ENCODE assay signal across 8 mouse cellular contexts in the genomic region with DNA sequence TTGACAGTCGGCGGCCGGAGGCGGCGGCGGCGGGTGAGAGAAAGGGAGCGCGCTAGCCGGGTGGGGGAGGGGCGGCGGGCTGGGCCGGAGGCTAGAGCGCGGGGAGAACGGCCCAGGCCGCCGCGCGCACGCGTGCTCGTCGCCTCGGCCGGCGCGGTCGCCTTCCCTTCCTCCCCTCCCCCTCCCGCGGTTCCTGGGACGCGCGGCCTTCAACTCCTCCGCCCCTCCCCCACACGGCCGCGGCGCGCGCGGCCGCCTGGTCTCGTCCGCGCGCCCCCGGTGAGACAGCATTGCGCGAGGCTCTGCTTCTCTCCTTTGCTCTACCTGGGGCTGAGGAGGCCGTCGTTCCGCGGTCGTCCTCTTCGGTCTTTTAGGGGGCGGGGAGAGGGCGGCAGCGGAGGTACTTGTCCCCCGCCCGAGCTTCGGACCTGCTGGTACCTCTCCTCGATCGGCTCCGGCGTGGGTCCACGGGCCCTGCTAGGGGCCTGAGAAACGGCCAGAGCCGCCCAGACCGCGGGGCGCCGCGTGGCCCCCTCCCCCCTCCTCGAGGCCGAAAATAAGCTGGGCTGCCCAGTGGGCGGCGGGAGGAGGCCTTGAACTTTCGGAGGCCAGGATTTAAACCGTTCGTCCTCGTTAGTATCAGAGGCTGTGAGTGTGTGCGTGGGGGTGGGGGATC. TPM values are rescaled to one million over a fixed set of nuclear protein-coding genes. Genes with fewer than 3 reads are reported as not detected.
DNase-seq lines count a peak whose midpoint lies in the region; ATAC-seq and TF ChIP-seq lines count a peak whose summit lies in the region.

No protein-coding gene starts in this region.

- H3K27ac ChIP-seq in embryonic facial prominence, embryonic 12.5 days = peak overlapping the region; percentile 97
- peak overlapping the region; percentile 95 for H3K27ac ChIP-seq in heart, postnatal 0 days (ENCODE audit: low read depth)

- intact Hi-C loops in left cerebral cortex, postnatal 10 days (cut with DNase I) = no loop called here

- TF ChIP-seq EP300 in heart, postnatal 0 days (IDR thresholded peaks at IDR 0.05; ENCODE audit: low read depth) = no peak

- H3K9me3 ChIP-seq in embryonic facial prominence, embryonic 12.5 days = no peaks in the 10 kb centered on the region
- peaks cover 5% of the 10 kb centered on the region; the same call in 1 of the 2 replicates for H3K9me3 ChIP-seq in heart, postnatal 0 days (replicated peaks; ENCODE audit: control insufficient read depth, low read length)

- peak overlapping the region; percentile 70 for H3K4me2 ChIP-seq in embryonic facial prominence, embryonic 12.5 days (replicated peaks)
- H3K4me2 ChIP-seq in heart, postnatal 0 days (ENCODE audit: low read depth, low read length) = peak overlapping the region; percentile 80

- DNase-seq in Muller cell, postnatal 12 days (ENCODE audit: inconsistent ontology term) = peak; percentile 92
- peak; percentile 71 to 72 for DNase-seq in adrenal gland, postnatal 4 days (ENCODE audit: low spot score in 2 of 2)
- peak; percentile 78 for DNase-seq in heart, postnatal 0 days (ENCODE audit: low spot score)
- peak; percentile 36 to 91 for DNase-seq in left cerebral cortex, postnatal 10 days (ENCODE audit: extremely low spot score in 1 of 2, low spot score in 2 of 2)
- DNase-seq in right cerebral cortex, postnatal 36 days (ENCODE audit: low spot score in 2 of 2) = peak; percentile 43 to 49

- H3K9ac ChIP-seq in embryonic facial prominence, embryonic 12.5 days = peak overlapping the region; percentile 98
- H3K9ac ChIP-seq in heart, postnatal 0 days (replicated peaks; ENCODE audit: low read depth, low read length) = peak overlapping the region; percentile 86

- TF ChIP-seq CTCF in heart, postnatal 0 days (IDR thresholded peaks at IDR 0.05; ENCODE audit: low read depth) = no peak

- peak overlapping the region; percentile 99 for H3K4me3 ChIP-seq in embryonic facial prominence, embryonic 12.5 days
- peak overlapping the region; percentile 91 for H3K4me3 ChIP-seq in heart, postnatal 0 days (ENCODE audit: low read depth, low read length)

- H3K27me3 ChIP-seq in embryonic facial prominence, embryonic 12.5 days = no peaks in the 10 kb centered on the region
- no peaks in the 10 kb centered on the region for H3K27me3 ChIP-seq in heart, postnatal 0 days (ENCODE audit: control insufficient read depth, insufficient read depth, low read length)

- under 1% methylated on average over 56 of the region's 83 CpGs for WGBS in embryonic facial prominence, embryonic 12.5 days
- WGBS in heart, postnatal 0 days = 0% methylated on average over 40 of the region's 83 CpGs

- H3K36me3 ChIP-seq in embryonic facial prominence, embryonic 12.5 days = peaks cover 17% of the 10 kb centered on the region
- peaks cover 10% of the 10 kb centered on the region for H3K36me3 ChIP-seq in heart, postnatal 0 days (replicated peaks; ENCODE audit: control insufficient read depth, insufficient read depth, low read length)

- ATAC-seq in embryonic facial prominence, embryonic 12.5 days (ENCODE audit: insufficient number of reproducible peaks, insufficient read depth, low FRiP score, low TSS enrichment) = peak; percentile 48; the same call in 1 of the 2 replicates
- ATAC-seq in heart, postnatal 0 days (ENCODE audit: insufficient read depth, low read depth) = peak; percentile 47
- ATAC-seq in megakaryocyte, adult 5-6 weeks (ENCODE audit: poor library complexity, severe bottlenecking) = peak; percentile 20
- no peak for ATAC-seq in activated CD4-positive, CD25-positive, alpha-beta regulatory T cell, adult 4 months

- H3K4me1 ChIP-seq in embryonic facial prominence, embryonic 12.5 days = peaks cover 23% of the 10 kb centered on the region
- peaks cover 30% of the 10 kb centered on the region for H3K4me1 ChIP-seq in heart, postnatal 0 days (ENCODE audit: control insufficient read depth, insufficient read depth)

RNA-seq across cellular contexts. Expression of a gene that starts 13.2 kb away (rescaled TPM):
- total RNA-seq in adrenal gland, postnatal 4 days (2021) = 100 to 1,000 TPM; 855 to 927 TPM
- 657 and 663 TPM in 2 replicates for polyA plus RNA-seq in embryonic facial prominence, embryonic 12.5 days (2016; fragmentation: Nextera tagmentation; extraction: Ambion mirVana)
- 72.8 and 85.9 TPM in 2 replicates for total RNA-seq in heart, postnatal 0 days (2014; rRNA removed; ENCODE audit: low replicate concordance)
- polyA plus RNA-seq in heart, postnatal 0 days (2015; fragmentation: Nextera tagmentation; extraction: Ambion mirVana) = 184 and 196 TPM in 2 replicates
- 100 to 1,000 TPM; 555 to 572 TPM for total RNA-seq in left cerebral cortex, postnatal 10 days (2021)
- total RNA-seq in megakaryocyte, adult 5-6 weeks (2015) = 210 and 224 TPM in 2 replicates
- 81.2 and 117 TPM in 2 replicates for total RNA-seq in megakaryocyte, adult 5-6 weeks (2017)
- polyA plus RNA-seq in activated CD4-positive, CD25-positive, alpha-beta regulatory T cell, adult 4 months (2017; shearing (Covaris generic)) = 100 to 1,000 TPM; 234 to 326 TPM

RNA-seq across cellular contexts. Expression of a gene that starts 17.6 kb away (rescaled TPM):
- 10 to 100 TPM; 14.0 to 14.4 TPM for total RNA-seq in adrenal gland, postnatal 4 days (2021)
- 57.7 and 58.5 TPM in 2 replicates for polyA plus RNA-seq in embryonic facial prominence, embryonic 12.5 days (2016; fragmentation: Nextera tagmentation; extraction: Ambion mirVana)
- total RNA-seq in heart, postnatal 0 days (2014; rRNA removed; ENCODE audit: low replicate concordance) = 3.8 TPM in 1 of 2 replicates, not detected in the other
- 4.5 and 4.9 TPM in 2 replicates for polyA plus RNA-seq in heart, postnatal 0 days (2015; fragmentation: Nextera tagmentation; extraction: Ambion mirVana)
- 10 to 100 TPM; 26.9 to 32.1 TPM for total RNA-seq in left cerebral cortex, postnatal 10 days (2021)
- total RNA-seq in megakaryocyte, adult 5-6 weeks (2015) = 0.66 TPM in 1 of 2 replicates, not detected in the other
- total RNA-seq in megakaryocyte, adult 5-6 weeks (2017) = 0.92 TPM in 1 of 2 replicates, not detected in the other
- 1 to 10 TPM; 2.2 to 3.2 TPM for polyA plus RNA-seq in activated CD4-positive, CD25-positive, alpha-beta regulatory T cell, adult 4 months (2017; shearing (Covaris generic))

RNA-seq across cellular contexts. Expression of a gene that starts 25.4 kb away (rescaled TPM):
- total RNA-seq in adrenal gland, postnatal 4 days (2021) = 100 to 1,000 TPM; 364 to 381 TPM
- 1,164 and 1,169 TPM in 2 replicates for polyA plus RNA-seq in embryonic facial prominence, embryonic 12.5 days (2016; fragmentation: Nextera tagmentation; extraction: Ambion mirVana)
- 767 and 972 TPM in 2 replicates for total RNA-seq in heart, postnatal 0 days (2014; rRNA removed; ENCODE audit: low replicate concordance)
- 1,036 and 1,119 TPM in 2 replicates for polyA plus RNA-seq in heart, postnatal 0 days (2015; fragmentation: Nextera tagmentation; extraction: Ambion mirVana)
- total RNA-seq in left cerebral cortex, postnatal 10 days (2021) = 100 to 1,000 TPM; 389 to 390 TPM
- 283 and 294 TPM in 2 replicates for total RNA-seq in megakaryocyte, adult 5-6 weeks (2015)
- total RNA-seq in megakaryocyte, adult 5-6 weeks (2017) = 113 and 140 TPM in 2 replicates
- polyA plus RNA-seq in activated CD4-positive, CD25-positive, alpha-beta regulatory T cell, adult 4 months (2017; shearing (Covaris generic)) = 100 to 1,000 TPM; 686 to 746 TPM

RNA-seq across cellular contexts. Expression of a gene that starts 32.1 kb away (rescaled TPM):
- 10 to 100 TPM; 60.9 to 62.4 TPM for total RNA-seq in adrenal gland, postnatal 4 days (2021)
- polyA plus RNA-seq in embryonic facial prominence, embryonic 12.5 days (2016; fragmentation: Nextera tagmentation; extraction: Ambion mirVana) = 122 and 125 TPM in 2 replicates
- 54.5 and 72.2 TPM in 2 replicates for total RNA-seq in heart, postnatal 0 days (2014; rRNA removed; ENCODE audit: low replicate concordance)
- polyA plus RNA-seq in heart, postnatal 0 days (2015; fragmentation: Nextera tagmentation; extraction: Ambion mirVana) = 32.4 and 34.8 TPM in 2 replicates
- total RNA-seq in left cerebral cortex, postnatal 10 days (2021) = 100 to 1,000 TPM; 125 to 133 TPM
- 3.1 and 3.7 TPM in 2 replicates for total RNA-seq in megakaryocyte, adult 5-6 weeks (2015)
- 7.7 and 12.0 TPM in 2 replicates for total RNA-seq in megakaryocyte, adult 5-6 weeks (2017)
- 10 to 100 TPM; 13.2 to 13.3 TPM for polyA plus RNA-seq in activated CD4-positive, CD25-positive, alpha-beta regulatory T cell, adult 4 months (2017; shearing (Covaris generic))

RNA-seq across cellular contexts. Expression of a gene that starts 32.4 kb away (rescaled TPM):
- not detected for total RNA-seq in adrenal gland, postnatal 4 days (2021)
- 0.46 and 0.59 TPM in 2 replicates for polyA plus RNA-seq in embryonic facial prominence, embryonic 12.5 days (2016; fragmentation: Nextera tagmentation; extraction: Ambion mirVana)
- total RNA-seq in heart, postnatal 0 days (2014; rRNA removed; ENCODE audit: low replicate concordance) = not detected in 2 replicates
- polyA plus RNA-seq in heart, postnatal 0 days (2015; fragmentation: Nextera tagmentation; extraction: Ambion mirVana) = not detected in 2 replicates
- not detected for total RNA-seq in left cerebral cortex, postnatal 10 days (2021)
- not detected in 2 replicates for total RNA-seq in megakaryocyte, adult 5-6 weeks (2015)
- total RNA-seq in megakaryocyte, adult 5-6 weeks (2017) = not detected in 2 replicates
- 1 to 10 TPM; 1.1 to 2.4 TPM for polyA plus RNA-seq in activated CD4-positive, CD25-positive, alpha-beta regulatory T cell, adult 4 months (2017; shearing (Covaris generic))
